Mouse (Mus musculus) midbrain, postnatal 0 days (tissue): Measurements from ENCODE around the gene Eef1g. TPM values are rescaled to one million over a fixed set of nuclear protein-coding genes. Genes with fewer than 3 reads are reported as not detected.

Source experiments
- ATAC-seq: fragments of 200-750 bp; cut with Nextera tagmentation; 2 replicates; pipeline ENCODE4 v1.8.0; 2017; ENCODE audit warnings: moderate number of reproducible peaks, mild to moderate bottlenecking, moderate TSS enrichment, moderate library complexity; ENCODE audit not compliant: low FRiP score
- DNase-seq: peaks from one replicate; pipeline ENCODE4 v3.0.0-alpha.2; 2015; ENCODE audit warnings: low spot score
- H3K27ac ChIP-seq: fragments of 300-500 bp; sonication (generic); 2 replicates; pipeline ENCODE4 v1.5.1; 2014; ENCODE audit warnings: low read depth, mild to moderate bottlenecking, low read length, mixed read lengths
- H3K27me3 ChIP-seq: fragments of 300-500 bp; sonication (generic); 2 replicates; pipeline ENCODE4 v1.6.1; 2014; ENCODE audit warnings: low read length, control low read depth, mixed read lengths; ENCODE audit not compliant: insufficient read depth
- H3K36me3 ChIP-seq: fragments of 300-500 bp; sonication (generic); 2 replicates; pipeline ENCODE4 v1.6.1; 2014; ENCODE audit warnings: low read length, control low read depth, mixed read lengths; ENCODE audit not compliant: insufficient read depth
- H3K4me1 ChIP-seq: fragments of 300-500 bp; sonication (generic); 2 replicates; pipeline ENCODE4 v1.6.1; 2014; ENCODE audit warnings: mild to moderate bottlenecking, control low read depth, antibody characterized with exemption, low read length, mixed read lengths; ENCODE audit not compliant: insufficient read depth
- H3K4me2 ChIP-seq: fragments of 300-500 bp; sonication (generic); 2 replicates; pipeline ENCODE4 v1.6.1; 2014; ENCODE audit warnings: low read depth, mild to moderate bottlenecking, low read length, mixed read lengths; ENCODE audit not compliant: poor library complexity, severe bottlenecking
- H3K4me3 ChIP-seq: fragments of 300-500 bp; sonication (generic); 2 replicates; pipeline ENCODE4 v1.5.1; 2014; ENCODE audit warnings: low read depth, mild to moderate bottlenecking, low read length, moderate library complexity
- H3K9ac ChIP-seq: fragments of 300-500 bp; sonication (generic); replicated peaks from 2 replicates; pipeline ENCODE4 v1.6.1; 2014; ENCODE audit warnings: mild to moderate bottlenecking, low read length, moderate library complexity, mixed read lengths; ENCODE audit not compliant: poor library complexity, severe bottlenecking
- H3K9me3 ChIP-seq: fragments of 300-500 bp; sonication (generic); 2 replicates; pipeline ENCODE4 v1.6.1; 2016; ENCODE audit warnings: low read length, control low read depth
- CTCF ChIP-seq: IDR thresholded peaks from 2 replicates; pipeline ENCODE4 v1.5.1; 2016; ENCODE audit warnings: antibody characterized with exemption, mild to moderate bottlenecking
- WGBS: fragments of 180-500 bp; shearing (Covaris S2); extraction: QIAGEN DNeasy Blood & Tissue Kit; methylation state at CpG from one replicate; pipeline ENCODE4 v1.1.7; 2014; 5-methylcytosine and 5-hydroxymethylcytosine counted together
- polyA plus RNA-seq: library from polyadenylated mRNA; unstranded; fragments of >200 nt; fragmentation: Nextera tagmentation; extraction: Ambion mirVana; gene quantifications from 2 replicates; pipeline ENCODE4 v1.2.1, GENCODE M21; 2015
- total RNA-seq: library from RNA; depleted of rRNA; stranded (reverse); fragments of >200 nt; gene quantifications from 2 replicates; pipeline ENCODE4 v1.2.3, GENCODE M21; 2014; rRNA removed

Eef1g gene
- 496 and 583 TPM in 2 replicates for total RNA-seq
- polyA plus RNA-seq: 258 and 265 TPM in 2 replicates

- peak; percentile 98 for ATAC-seq
- H3K36me3 ChIP-seq: peaks cover 61% of the 10 kb centered on the region
- H3K27ac ChIP-seq: peak within 1 kb of the TSS; percentile 76
- H3K4me1 ChIP-seq: no peaks in the 10 kb centered on the region
- H3K4me2 ChIP-seq: peak within 1 kb of the TSS; percentile 85
- H3K9ac ChIP-seq: peak within 1 kb of the TSS; percentile 70
- H3K4me3 ChIP-seq: peak within 1 kb of the TSS; percentile 74
- H3K9me3 ChIP-seq: no peaks in the 10 kb centered on the region
- peak; percentile 99 for DNase-seq
- H3K27me3 ChIP-seq: no peaks in the 10 kb centered on the region
- TF ChIP-seq CTCF: no peak
- 1% methylated on average over 52 of the region's 52 CpGs for WGBS
Observed at GRCm38 (mm10) chr19:8966590-8967372, at the start of gene Eef1g. Gene Eef1g (plus strand): TSS chr19:8967041.

GRCm38 (mm10) chr19:8919000-8919399 is 47.8 kb upstream of the Eef1g start:
- no peak overlapping the region for H3K9ac ChIP-seq
- no peak for TF ChIP-seq CTCF
- no peak overlapping the region for H3K4me2 ChIP-seq
- H3K27me3 ChIP-seq: no peaks in the 10 kb centered on the region
- ATAC-seq (no peak), DNase-seq (no peak)
- no peak overlapping the region for H3K27ac ChIP-seq
- peaks cover 5% of the 10 kb centered on the region; the same call in 1 of the 2 replicates for H3K4me1 ChIP-seq
- no peak overlapping the region for H3K4me3 ChIP-seq
- H3K36me3 ChIP-seq: peaks cover 23% of the 10 kb centered on the region
- no peaks in the 10 kb centered on the region for H3K9me3 ChIP-seq
- 93% methylated on average over 3 of the region's 3 CpGs for WGBS

GRCm38 (mm10) chr19:8919684-8920072 is 47.2 kb upstream of the Eef1g start:
- peaks cover 17% of the 10 kb centered on the region for H3K36me3 ChIP-seq
- WGBS: 62% methylated on average over 6 of the region's 6 CpGs
- no peak for ATAC-seq

GRCm38 (mm10) chr19:8920073-8920736 is 46.6 kb upstream of the Eef1g start, which contains the start of gene B3gat3:
Gene B3gat3 (plus strand): TSS chr19:8920374.
- H3K4me2 ChIP-seq: peak within 1 kb of the TSS; percentile 86
- DNase-seq (peak; percentile 96), ATAC-seq (peak; percentile 96)
- H3K36me3 ChIP-seq: peaks cover 13% of the 10 kb centered on the region
- 3% methylated on average over 36 of the region's 50 CpGs for WGBS
- peak within 1 kb of the TSS; percentile 85 for H3K4me3 ChIP-seq
- H3K4me1 ChIP-seq: peaks cover 5% of the 10 kb centered on the region; the same call in 1 of the 2 replicates
- TF ChIP-seq CTCF: no peak
- peak within 1 kb of the TSS; percentile 84 for H3K9ac ChIP-seq
- no peaks in the 10 kb centered on the region for H3K9me3 ChIP-seq
- peak within 1 kb of the TSS; percentile 78 for H3K27ac ChIP-seq
- H3K27me3 ChIP-seq: no peaks in the 10 kb centered on the region

More at GRCm38 (mm10) chr19:8919684-8920072, 47.2 kb upstream of the Eef1g start:
- no peak for TF ChIP-seq CTCF
- Histone ChIP-seq H3K4me3 (peak overlapping the region; percentile 85), H3K9me3 (no peaks in the 10 kb centered on the region), H3K4me2 (peak overlapping the region; percentile 86), H3K27me3 (no peaks in the 10 kb centered on the region), H3K4me1 (peaks cover 5% of the 10 kb centered on the region; the same call in 1 of the 2 replicates), H3K27ac (peak overlapping the region; percentile 78), H3K9ac (no peak overlapping the region)
- no peak for DNase-seq

GRCm38 (mm10) chr19:8920836-8921291 is 46.0 kb upstream of the Eef1g start:
- peak; percentile 56 for DNase-seq
- WGBS: under 1% methylated on average over 6 of the region's 6 CpGs
- H3K9me3 ChIP-seq: no peaks in the 10 kb centered on the region

More at GRCm38 (mm10) chr19:8920836-8921291, 46.0 kb upstream of the Eef1g start:
- Histone ChIP-seq H3K4me1 (peaks cover 5% of the 10 kb centered on the region; the same call in 1 of the 2 replicates), H3K27ac (peak overlapping the region; percentile 78), H3K27me3 (no peaks in the 10 kb centered on the region), H3K4me3 (peak overlapping the region; percentile 85), H3K4me2 (peak overlapping the region; percentile 86), H3K36me3 (peaks cover 12% of the 10 kb centered on the region), H3K9ac (peak overlapping the region; percentile 84)
- no peak for TF ChIP-seq CTCF
- peak; percentile 53 for ATAC-seq
